Mouse (Mus musculus) B cell, adult 2 months (primary cell): Measurements from ENCODE around the gene Smyd4.

Source experiments
- DNase-seq, 2 experiments: peaks; one replicate each; pipeline ENCODE4 v3.0.0; 2022

The Smyd4 gene

GRCm38 (mm10) chr11:75420810-75421374 is 72.7 kb downstream of the Smyd4 start:
- DNase-seq: no peak

GRCm38 (mm10) chr11:75421375-75422012 is 73.3 kb downstream of the Smyd4 start:
- no peak for DNase-seq

- no peak for DNase-seq
These were observed 74.0 kb downstream of the Smyd4 start, which contains the start of gene Serpinf1 for GRCm38 (mm10) chr11:75422013-75422792. Gene Serpinf1 (minus strand): TSS chr11:75422701.

DNA sequence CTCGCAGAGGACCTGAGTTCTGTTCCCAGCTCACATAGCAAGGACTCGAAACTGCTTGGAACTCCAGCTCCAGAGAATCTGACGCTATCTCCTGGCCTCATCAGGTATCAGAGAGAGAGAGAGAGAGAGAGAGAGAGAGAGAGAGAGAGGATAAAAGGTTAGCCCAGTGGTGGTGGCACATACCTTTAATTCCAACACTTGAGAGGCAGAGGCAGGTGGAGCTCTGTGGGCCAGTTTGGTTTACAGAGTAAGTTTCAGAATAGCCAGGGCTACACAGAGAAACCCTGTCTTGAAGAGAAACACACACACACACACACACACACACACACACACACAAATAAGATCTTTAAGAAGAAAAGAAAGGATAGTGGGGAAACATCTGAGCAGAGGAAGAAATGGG is 74.9 kb downstream of the Smyd4 start:
- DNase-seq: no peak

DNA sequence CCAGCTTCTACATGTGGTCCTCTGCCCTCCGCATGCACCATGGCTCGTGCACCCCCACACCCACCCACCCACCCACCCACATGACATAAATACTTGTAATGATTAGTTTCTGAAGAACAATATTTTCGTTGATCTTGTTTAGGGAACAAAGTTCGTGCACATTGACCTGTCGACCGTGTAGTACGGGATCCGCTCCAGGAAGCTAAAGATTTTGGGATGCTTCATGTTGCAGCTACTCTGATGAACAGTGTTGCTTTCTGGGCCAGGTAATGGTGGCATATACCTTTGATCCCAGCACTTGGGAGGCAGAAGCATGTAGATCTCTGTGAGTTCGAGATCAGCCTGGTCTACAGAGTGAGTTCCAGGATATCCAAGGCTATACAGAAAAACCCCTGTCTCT is 75.8 kb downstream of the Smyd4 start:
- DNase-seq: no peak

DNA sequence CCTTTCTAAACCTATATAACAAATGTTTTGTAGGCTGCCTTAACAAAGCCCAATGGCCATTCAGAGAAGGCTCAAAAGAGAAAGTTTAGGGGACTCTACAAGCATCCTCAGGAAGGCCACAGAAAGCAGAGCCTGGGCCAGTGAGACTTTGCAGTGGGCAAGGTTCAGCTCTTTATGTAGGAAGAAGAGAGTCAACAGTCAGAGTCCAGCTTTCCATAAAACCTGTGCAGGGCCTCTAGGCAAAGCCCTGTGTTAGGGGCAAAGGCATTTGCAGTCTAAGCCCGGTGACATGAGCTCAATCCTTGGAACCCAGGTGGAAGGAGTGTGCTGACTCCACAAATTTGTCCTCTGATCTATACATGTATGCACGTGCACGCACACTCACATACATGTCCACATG is 76.2 kb downstream of the Smyd4 start:
- DNase-seq: no peak

DNA sequence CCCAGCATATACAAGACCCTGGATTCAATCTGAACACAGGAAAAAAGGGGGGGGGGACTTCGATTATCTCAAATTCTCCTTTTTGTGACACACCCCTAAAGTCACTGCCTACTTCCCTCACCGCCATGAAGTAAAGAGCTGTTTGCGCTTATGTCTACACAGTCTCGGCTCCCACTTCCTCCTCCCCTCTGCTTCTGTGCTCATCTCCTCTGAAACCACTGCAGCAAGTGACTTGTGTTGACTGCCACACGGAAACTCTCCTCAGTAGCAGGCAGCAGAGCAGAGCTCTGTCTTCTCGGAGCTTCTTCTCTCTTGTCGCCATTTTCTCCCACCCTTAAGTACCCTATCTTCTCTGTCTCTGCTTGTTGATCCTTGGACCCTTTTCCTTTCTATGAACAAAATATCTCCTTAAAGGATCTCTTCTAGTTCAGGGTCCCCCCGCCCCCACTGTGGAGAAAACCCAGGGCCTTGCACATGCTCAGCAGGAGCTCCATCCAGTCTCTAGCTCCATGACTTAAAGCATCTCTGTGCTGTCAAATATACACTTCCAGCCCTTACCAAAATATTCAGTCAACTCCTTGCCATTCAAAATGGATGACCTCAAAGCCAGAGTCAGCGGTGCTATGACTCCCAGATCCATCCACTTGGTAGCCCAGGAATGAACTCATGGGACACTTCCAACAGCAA is 80.9 kb downstream of the Smyd4 start:
- peak; percentile 43 to 54 for DNase-seq

- no peak for DNase-seq
These were observed 83.1 kb downstream of the Smyd4 start for GRCm38 (mm10) chr11:75431307-75431706.

DNA sequence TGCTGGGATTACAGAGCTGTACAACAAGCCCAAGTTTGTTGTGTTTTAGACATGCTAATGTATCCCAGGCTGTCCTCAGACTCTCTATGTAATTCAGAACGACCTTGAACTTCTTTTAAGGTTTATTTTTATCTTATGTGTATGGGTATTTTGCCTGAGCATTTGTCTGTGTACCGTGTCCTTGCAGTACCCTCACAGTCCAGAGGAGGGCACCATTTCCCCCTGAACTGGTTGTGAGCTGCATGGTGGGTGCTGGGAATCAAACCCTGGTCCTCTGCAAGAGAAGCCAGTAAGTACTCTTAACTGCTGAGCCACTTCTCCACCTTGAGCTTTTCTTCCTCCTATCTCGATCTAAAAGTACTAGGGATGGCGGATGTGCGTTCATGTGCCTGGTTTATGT is 85.9 kb downstream of the Smyd4 start:
- peak in 1 of 2 experiments; percentile 37 for DNase-seq

DNA sequence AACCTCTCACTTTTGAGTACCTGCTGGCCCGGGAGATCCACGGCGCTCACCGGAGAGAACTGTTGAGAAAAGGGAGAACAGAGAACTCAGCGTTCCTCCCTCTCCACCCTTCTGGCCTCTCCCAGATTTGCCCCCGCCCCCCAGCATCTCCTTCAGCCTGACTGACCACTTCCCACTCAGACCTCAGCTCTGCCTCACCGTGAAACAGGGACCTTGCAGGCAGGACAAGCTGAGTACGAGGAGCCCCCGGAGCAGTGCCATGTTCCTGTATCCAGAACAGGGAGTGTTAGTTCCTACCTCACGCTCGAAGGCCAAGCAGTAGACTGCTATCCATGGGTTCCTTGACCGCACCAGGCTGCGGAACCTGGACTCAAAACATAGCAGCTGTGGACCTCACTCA is 90.0 kb downstream of the Smyd4 start:
- DNase-seq: no peak

DNA sequence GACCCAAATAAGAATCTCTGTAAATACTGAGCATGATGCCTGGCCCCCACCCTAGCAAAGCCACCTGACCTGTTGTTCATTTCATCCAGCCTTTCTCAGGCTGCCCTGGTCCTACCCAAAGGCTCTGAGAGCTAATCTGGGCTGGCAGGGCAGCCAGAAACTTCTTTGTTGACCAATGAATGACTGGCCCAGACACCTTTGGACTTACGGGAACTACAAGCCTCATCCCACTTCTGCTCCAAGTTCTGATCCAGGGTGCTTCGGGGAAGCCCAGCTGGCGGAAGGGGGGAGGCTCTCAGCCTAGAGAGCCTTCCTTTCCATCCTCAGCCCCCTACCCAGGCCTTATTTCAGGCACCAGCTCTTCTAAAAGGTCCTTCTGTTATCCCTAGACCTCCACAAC is 90.6 kb downstream of the Smyd4 start:
- no peak for DNase-seq

- DNase-seq: no peak
These were observed 91.1 kb downstream of the Smyd4 start, which contains the start of gene Serpinf2 for GRCm38 (mm10) chr11:75439363-75439762. Gene Serpinf2 (minus strand): TSS chr11:75439591.

DNA sequence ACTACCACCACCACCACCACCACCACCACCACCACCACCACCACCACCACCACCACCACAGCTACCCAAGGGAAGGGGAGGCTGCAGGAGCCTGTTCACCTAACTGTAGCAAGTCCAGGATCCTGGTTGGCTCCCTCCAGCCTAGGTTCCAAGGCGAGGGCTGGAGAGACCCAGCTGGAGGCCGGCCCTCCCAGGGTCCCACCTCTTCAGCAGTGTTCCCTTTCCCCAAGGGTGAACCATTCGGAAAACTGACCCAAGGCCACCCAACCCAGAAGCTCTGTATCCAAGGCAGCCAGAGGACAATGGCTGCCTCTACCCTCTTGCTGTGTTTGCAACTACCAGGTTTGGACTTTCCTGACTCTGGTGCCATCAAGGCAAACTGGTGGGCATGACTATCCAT is 91.7 kb downstream of the Smyd4 start:
- no peak for DNase-seq

GRCm38 (mm10) chr11:75441034-75441433 is 92.8 kb downstream of the Smyd4 start:
- no peak for DNase-seq

GRCm38 (mm10) chr11:75441601-75442000 is 93.4 kb downstream of the Smyd4 start:
- no peak for DNase-seq

- DNase-seq: no peak
These were observed 95.5 kb downstream of the Smyd4 start for GRCm38 (mm10) chr11:75443711-75444110.

GRCm38 (mm10) chr11:75448575-75448974 is 100.3 kb downstream of the Smyd4 start:
- no peak for DNase-seq

DNA sequence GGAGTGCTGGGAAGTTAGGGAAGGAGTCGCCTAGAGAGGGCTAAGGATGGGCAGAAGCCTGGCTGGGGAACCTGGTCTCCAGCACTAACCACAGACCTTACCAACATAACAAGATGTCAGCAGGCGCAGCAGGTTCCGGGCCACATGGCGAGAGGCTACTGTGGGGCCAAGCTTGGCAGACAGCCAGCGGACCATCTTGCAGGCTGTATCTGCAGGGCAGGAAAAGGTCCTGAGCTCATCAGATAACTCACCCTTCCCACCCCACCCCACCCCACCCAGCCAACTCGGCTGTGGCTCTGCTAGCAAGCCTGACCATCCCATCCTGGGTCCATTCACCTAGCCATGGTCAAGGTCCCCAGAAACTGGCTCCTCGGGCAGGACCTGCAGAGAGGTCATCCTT is 101.5 kb downstream of the Smyd4 start:
- DNase-seq: no peak

GRCm38 (mm10) chr11:75450304-75450908 is 102.2 kb downstream of the Smyd4 start:
- no peak for DNase-seq

DNA sequence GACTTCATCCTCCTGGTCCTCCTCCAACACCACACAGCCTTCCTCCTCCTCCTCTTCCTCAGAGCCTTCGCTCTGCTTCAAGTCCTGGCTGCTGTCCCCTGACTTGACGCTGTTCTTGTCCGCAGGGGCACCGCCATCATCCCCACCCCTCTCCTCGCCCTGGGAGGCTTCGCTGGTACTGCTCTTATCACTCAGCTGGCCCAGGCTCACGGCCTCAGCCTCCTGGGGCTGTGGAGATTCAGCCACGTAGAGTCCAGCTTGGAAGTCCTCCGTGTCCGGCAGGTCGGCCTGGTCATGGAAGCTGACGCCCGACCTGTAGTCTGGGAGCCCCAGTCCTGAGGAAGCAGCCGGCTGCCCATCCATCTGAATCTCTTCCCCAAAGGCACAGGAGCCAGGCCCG is 102.7 kb downstream of the Smyd4 start:
- DNase-seq: no peak

DNA sequence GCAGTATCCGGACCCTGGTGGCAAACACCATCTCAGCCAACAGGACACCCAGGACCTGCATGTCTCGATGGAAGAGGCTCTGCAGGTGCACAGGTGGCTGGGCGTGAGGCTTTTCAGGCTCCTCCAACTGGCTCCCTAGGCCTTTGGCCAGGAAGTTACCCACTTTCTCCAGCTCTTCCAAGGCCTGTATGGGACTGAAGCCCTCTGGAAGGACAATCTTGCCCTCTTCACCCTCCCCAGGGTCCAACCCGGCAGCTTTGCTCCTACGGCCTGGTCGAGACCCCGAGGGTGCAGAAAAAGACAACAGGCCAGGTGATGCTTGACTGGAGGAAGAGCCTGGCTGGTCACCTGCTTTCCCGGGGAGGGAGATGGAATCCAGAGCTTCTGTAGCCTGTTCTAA is 103.8 kb downstream of the Smyd4 start:
- DNase-seq: no peak

GRCm38 (mm10) chr11:75452812-75453557 is 104.8 kb downstream of the Smyd4 start:
- DNase-seq: no peak
